Mouse (Mus musculus): Measurements from ENCODE around the gene Dhx38.

Dhx38 gene

GRCm38 (mm10) chr8:109565498-109566333 is at the start of gene Dhx38, which contains the start of gene Txnl4b:
Gene Dhx38 (minus strand): TSS chr8:109565861.
Gene Txnl4b (plus strand): TSS chr8:109565892.
- DNase-seq (ENCODE audit: low read depth, low spot score) = peak; percentile 100
- H3K36me3 ChIP-seq (ENCODE audit: control insufficient read depth, insufficient read depth, low read length, poor library complexity, severe bottlenecking) = peaks cover 2% of the 10 kb centered on the region; the same call in 1 of the 2 replicates
- no peaks in the 10 kb centered on the region for H3K27me3 ChIP-seq (ENCODE audit: control insufficient read depth, insufficient read depth, low read length, poor library complexity, severe bottlenecking)

GRCm38 (mm10) chr8:109614243-109615210 is 48.9 kb upstream of the Dhx38 start, which contains the start of gene Pkd1l3:
Gene Pkd1l3 (plus strand): TSS chr8:109614517.
- no peaks in the 10 kb centered on the region for H3K27me3 ChIP-seq (ENCODE audit: control insufficient read depth, insufficient read depth, low read length, poor library complexity, severe bottlenecking)
- no peaks in the 10 kb centered on the region for H3K36me3 ChIP-seq (ENCODE audit: control insufficient read depth, insufficient read depth, low read length, poor library complexity, severe bottlenecking)
- peak; percentile 36 for DNase-seq (ENCODE audit: low read depth, low spot score)

GRCm38 (mm10) chr8:109609153-109609502 is 43.5 kb upstream of the Dhx38 start:
- no peak for DNase-seq (ENCODE audit: low read depth, low spot score)
- H3K27me3 ChIP-seq (ENCODE audit: control insufficient read depth, insufficient read depth, low read length, poor library complexity, severe bottlenecking) = no peaks in the 10 kb centered on the region
- H3K36me3 ChIP-seq (ENCODE audit: control insufficient read depth, insufficient read depth, low read length, poor library complexity, severe bottlenecking) = peaks cover 4% of the 10 kb centered on the region; the same call in 1 of the 2 replicates

GRCm38 (mm10) chr8:109608271-109609152 is 42.9 kb upstream of the Dhx38 start, which contains the start of gene Dhodh:
Gene Dhodh (minus strand): TSS chr8:109608673.
- H3K27me3 ChIP-seq (ENCODE audit: control insufficient read depth, insufficient read depth, low read length, poor library complexity, severe bottlenecking) = no peaks in the 10 kb centered on the region
- H3K36me3 ChIP-seq (ENCODE audit: control insufficient read depth, insufficient read depth, low read length, poor library complexity, severe bottlenecking) = peaks cover 4% of the 10 kb centered on the region; the same call in 1 of the 2 replicates
- DNase-seq (ENCODE audit: low read depth, low spot score) = peak; percentile 97

- peaks cover 5% of the 10 kb centered on the region; the same call in 1 of the 2 replicates for H3K36me3 ChIP-seq (ENCODE audit: control insufficient read depth, insufficient read depth, low read length, poor library complexity, severe bottlenecking)
- no peaks in the 10 kb centered on the region for H3K27me3 ChIP-seq (ENCODE audit: control insufficient read depth, insufficient read depth, low read length, poor library complexity, severe bottlenecking)
- peak; percentile 14 for DNase-seq (ENCODE audit: low read depth, low spot score)
Measured at GRCm38 (mm10) chr8:109607650-109608049, 42.0 kb upstream of the Dhx38 start.

GRCm38 (mm10) chr8:109606725-109607124 is 41.1 kb upstream of the Dhx38 start:
- no peak for DNase-seq (ENCODE audit: low read depth, low spot score)
- no peaks in the 10 kb centered on the region for H3K27me3 ChIP-seq (ENCODE audit: control insufficient read depth, insufficient read depth, low read length, poor library complexity, severe bottlenecking)
- peaks cover 7% of the 10 kb centered on the region; the same call in 1 of the 2 replicates for H3K36me3 ChIP-seq (ENCODE audit: control insufficient read depth, insufficient read depth, low read length, poor library complexity, severe bottlenecking)

- peak; percentile 74 for DNase-seq (ENCODE audit: low read depth, low spot score)
- H3K36me3 ChIP-seq (ENCODE audit: control insufficient read depth, insufficient read depth, low read length, poor library complexity, severe bottlenecking) = peaks cover 6% of the 10 kb centered on the region; the same call in 1 of the 2 replicates
- no peaks in the 10 kb centered on the region for H3K27me3 ChIP-seq (ENCODE audit: control insufficient read depth, insufficient read depth, low read length, poor library complexity, severe bottlenecking)
Measured at GRCm38 (mm10) chr8:109595854-109596253, 30.2 kb upstream of the Dhx38 start.

- peak; percentile 47 for DNase-seq (ENCODE audit: low read depth, low spot score)
- Histone ChIP-seq H3K27me3 (ENCODE audit: control insufficient read depth, insufficient read depth, low read length, poor library complexity, severe bottlenecking) (no peaks in the 10 kb centered on the region), H3K36me3 (ENCODE audit: control insufficient read depth, insufficient read depth, low read length, poor library complexity, severe bottlenecking) (peaks cover 5% of the 10 kb centered on the region; the same call in 1 of the 2 replicates)
Measured at GRCm38 (mm10) chr8:109593117-109593788, 27.6 kb upstream of the Dhx38 start.

GRCm38 (mm10) chr8:109592164-109592563 is 26.5 kb upstream of the Dhx38 start:
- peaks cover 5% of the 10 kb centered on the region; the same call in 1 of the 2 replicates for H3K36me3 ChIP-seq (ENCODE audit: control insufficient read depth, insufficient read depth, low read length, poor library complexity, severe bottlenecking)
- no peaks in the 10 kb centered on the region; the same call in 1 of the 2 replicates for H3K27me3 ChIP-seq (ENCODE audit: control insufficient read depth, insufficient read depth, low read length, poor library complexity, severe bottlenecking)
- DNase-seq (ENCODE audit: low read depth, low spot score) = no peak

- no peak for DNase-seq (ENCODE audit: low read depth, low spot score)
- no peaks in the 10 kb centered on the region; the same call in 1 of the 2 replicates for H3K27me3 ChIP-seq (ENCODE audit: control insufficient read depth, insufficient read depth, low read length, poor library complexity, severe bottlenecking)
- H3K36me3 ChIP-seq (ENCODE audit: control insufficient read depth, insufficient read depth, low read length, poor library complexity, severe bottlenecking) = peaks cover 3% of the 10 kb centered on the region; the same call in 1 of the 2 replicates
Measured at GRCm38 (mm10) chr8:109591367-109591766, 25.7 kb upstream of the Dhx38 start.

- Histone ChIP-seq H3K27me3 (ENCODE audit: control insufficient read depth, insufficient read depth, low read length, poor library complexity, severe bottlenecking) (no peaks in the 10 kb centered on the region; the same call in 1 of the 2 replicates), H3K36me3 (ENCODE audit: control insufficient read depth, insufficient read depth, low read length, poor library complexity, severe bottlenecking) (peaks cover 3% of the 10 kb centered on the region; the same call in 1 of the 2 replicates)
- DNase-seq (ENCODE audit: low read depth, low spot score) = no peak
Measured at GRCm38 (mm10) chr8:109590901-109591300, 25.2 kb upstream of the Dhx38 start.

GRCm38 (mm10) chr8:109586972-109587504 is 21.4 kb upstream of the Dhx38 start:
- H3K36me3 ChIP-seq (ENCODE audit: control insufficient read depth, insufficient read depth, low read length, poor library complexity, severe bottlenecking) = no peaks in the 10 kb centered on the region
- DNase-seq (ENCODE audit: low read depth, low spot score) = no peak
- no peaks in the 10 kb centered on the region; the same call in 1 of the 2 replicates for H3K27me3 ChIP-seq (ENCODE audit: control insufficient read depth, insufficient read depth, low read length, poor library complexity, severe bottlenecking)

GRCm38 (mm10) chr8:109585652-109586051 is 20.0 kb upstream of the Dhx38 start:
- no peak for DNase-seq (ENCODE audit: low read depth, low spot score)
- Histone ChIP-seq H3K36me3 (ENCODE audit: control insufficient read depth, insufficient read depth, low read length, poor library complexity, severe bottlenecking) (no peaks in the 10 kb centered on the region), H3K27me3 (ENCODE audit: control insufficient read depth, insufficient read depth, low read length, poor library complexity, severe bottlenecking) (no peaks in the 10 kb centered on the region; the same call in 1 of the 2 replicates)
